Mouse (Mus musculus) heart, embryonic 14.5 days (tissue): Measurements from ENCODE around the gene Cd3g. TPM values are rescaled to one million over a fixed set of nuclear protein-coding genes. Genes with fewer than 3 reads are reported as not detected.

Source experiments
- ATAC-seq: fragments of 200-750 bp; cut with Nextera tagmentation; 2 replicates; pipeline ENCODE4 v1.8.0; 2017; ENCODE audit warnings: low read depth, moderate TSS enrichment; ENCODE audit not compliant: insufficient number of reproducible peaks, insufficient read depth, low FRiP score
- H3K27ac ChIP-seq, 2 experiments: fragments of 200-500 bp in 1 of 2; fragments of 300-500 bp in 1 of 2; sonication (generic) in 1 of 2; replicated peaks in 1 of 2; 2 replicates each; pipeline ENCODE4 v1.5.1; 2012 to 2014; ENCODE audit warnings: low read depth in 2 of 2, low read length in 2 of 2, control low read depth in 1 of 2, mild to moderate bottlenecking in 1 of 2, mixed read lengths in 1 of 2; ENCODE audit not compliant: control insufficient read depth in 1 of 2, insufficient read depth in 1 of 2
- H3K27me3 ChIP-seq: fragments of 300-500 bp; sonication (generic); 2 replicates; pipeline ENCODE4 v1.6.1; 2014; ENCODE audit warnings: mild to moderate bottlenecking, low read length, control low read depth; ENCODE audit not compliant: control insufficient read depth, insufficient read depth
- H3K36me3 ChIP-seq: fragments of 300-500 bp; sonication (generic); 2 replicates; pipeline ENCODE4 v1.6.1; 2014; ENCODE audit warnings: mild to moderate bottlenecking, control low read depth, low read length, mixed read lengths; ENCODE audit not compliant: control insufficient read depth, insufficient read depth
- H3K4me1 ChIP-seq, 2 experiments: fragments of 200-500 bp in 1 of 2; fragments of 300-500 bp in 1 of 2; sonication (generic) in 1 of 2; 2 replicates each; pipeline ENCODE4 v1.6.1; 2012 to 2014; ENCODE audit warnings: low read length in 2 of 2, control low read depth in 1 of 2, mixed read lengths in 1 of 2; ENCODE audit not compliant: control insufficient read depth in 2 of 2, insufficient read depth in 2 of 2
- H3K4me2 ChIP-seq: fragments of 300-500 bp; sonication (generic); 2 replicates; pipeline ENCODE4 v1.6.1; 2014; ENCODE audit warnings: mild to moderate bottlenecking, low read length
- H3K4me3 ChIP-seq, 2 experiments: fragments of 200-500 bp in 1 of 2; fragments of 300-500 bp in 1 of 2; sonication (generic) in 1 of 2; 2 replicates each; pipeline ENCODE4 v1.5.1; 2012 to 2014; ENCODE audit warnings: low read length in 2 of 2, mild to moderate bottlenecking in 2 of 2, control low read depth in 1 of 2, low read depth in 1 of 2, moderate library complexity in 1 of 2; ENCODE audit not compliant: control insufficient read depth in 1 of 2, insufficient read depth in 1 of 2
- H3K9ac ChIP-seq: fragments of 300-500 bp; sonication (generic); 2 replicates; pipeline ENCODE4 v1.6.1; 2014; ENCODE audit warnings: mild to moderate bottlenecking, low read length
- H3K9me3 ChIP-seq: fragments of 300-500 bp; sonication (generic); 2 replicates; pipeline ENCODE4 v1.6.1; 2016; ENCODE audit warnings: low read length, control low read depth; ENCODE audit not compliant: control insufficient read depth
- WGBS: fragments of 180-500 bp; shearing (Covaris S2); extraction: QIAGEN DNeasy Blood & Tissue Kit; methylation state at CpG from one replicate; pipeline ENCODE4 v1.1.7; 2014; 5-methylcytosine and 5-hydroxymethylcytosine counted together
- polyA plus RNA-seq: library from polyadenylated mRNA; unstranded; fragments of >200 nt; fragmentation: Nextera tagmentation; extraction: Ambion mirVana; gene quantifications from 2 replicates; pipeline ENCODE4 v1.2.1, GENCODE M21; 2014

Gene Cd3g
- polyA plus RNA-seq, 1 experiment from 2014 or later, result 0.20 TPM

GRCm38 (mm10) chr9:44999171-44999570 is 18.9 kb upstream of the Cd3g start:
- Histone ChIP-seq H3K4me3 (no peak overlapping the region), H3K9me3 (no peaks in the 10 kb centered on the region), H3K27ac (no peak overlapping the region), H3K4me1 (no peaks in the 10 kb centered on the region), H3K9ac (no peak overlapping the region), H3K27me3 (0 out of 2 replicates have a peak, but pooled peaks cover 8% of the 10 kb centered on the region), H3K4me2 (no peak overlapping the region), H3K36me3 (no peaks in the 10 kb centered on the region)
- no peak for ATAC-seq
- 39% methylated on average over 6 of the region's 6 CpGs for WGBS

GRCm38 (mm10) chr9:44998138-44998537 is 17.9 kb upstream of the Cd3g start:
- Histone ChIP-seq H3K9me3 (no peaks in the 10 kb centered on the region), H3K36me3 (no peaks in the 10 kb centered on the region), H3K4me2 (no peak overlapping the region), H3K27ac (no peak overlapping the region), H3K27me3 (0 out of 2 replicates have a peak, but pooled peaks cover 4% of the 10 kb centered on the region), H3K4me1 (no peaks in the 10 kb centered on the region), H3K9ac (no peak overlapping the region), H3K4me3 (no peak overlapping the region)
- ATAC-seq, result no peak
- WGBS, result 71% methylated on average over 11 of the region's 11 CpGs

GRCm38 (mm10) chr9:44996590-44996989 is 16.4 kb upstream of the Cd3g start:
- Histone ChIP-seq H3K27me3 (no peaks in the 10 kb centered on the region), H3K9ac (no peak overlapping the region), H3K4me1 (no peaks in the 10 kb centered on the region), H3K36me3 (no peaks in the 10 kb centered on the region), H3K4me3 (no peak overlapping the region), H3K27ac (no peak overlapping the region), H3K4me2 (no peak overlapping the region), H3K9me3 (no peaks in the 10 kb centered on the region)
- WGBS, result 87% methylated on average over 7 of the region's 7 CpGs
- no peak for ATAC-seq

GRCm38 (mm10) chr9:44994962-44995361 is 14.7 kb upstream of the Cd3g start:
- no peak for ATAC-seq
- H3K27me3 ChIP-seq, result no peaks in the 10 kb centered on the region
- no peaks in the 10 kb centered on the region for H3K36me3 ChIP-seq
- H3K9me3 ChIP-seq, result no peaks in the 10 kb centered on the region
- WGBS, result 53% methylated on average over 4 of the region's 4 CpGs
- no peak overlapping the region for H3K9ac ChIP-seq
- H3K4me3 ChIP-seq, result no peak overlapping the region
- no peak overlapping the region for H3K27ac ChIP-seq
- H3K4me1 ChIP-seq, result no peaks in the 10 kb centered on the region
- H3K4me2 ChIP-seq, result no peak overlapping the region

- H3K4me3 ChIP-seq, result no peak overlapping the region
- H3K9ac ChIP-seq, result no peak overlapping the region
- no peaks in the 10 kb centered on the region for H3K9me3 ChIP-seq
- no peaks in the 10 kb centered on the region for H3K36me3 ChIP-seq
- H3K4me2 ChIP-seq, result no peak overlapping the region
- H3K4me1 ChIP-seq, result no peaks in the 10 kb centered on the region
- WGBS, result 85% methylated on average over 2 of the region's 2 CpGs
- no peak for ATAC-seq
- no peak overlapping the region for H3K27ac ChIP-seq
- no peaks in the 10 kb centered on the region for H3K27me3 ChIP-seq
Observed at GRCm38 (mm10) chr9:44993268-44993667, 13.0 kb upstream of the Cd3g start.

GRCm38 (mm10) chr9:44992271-44992670 is 12.0 kb upstream of the Cd3g start:
- Histone ChIP-seq H3K4me2 (no peak overlapping the region), H3K27ac (no peak overlapping the region), H3K27me3 (no peaks in the 10 kb centered on the region), H3K9ac (no peak overlapping the region), H3K9me3 (no peaks in the 10 kb centered on the region), H3K4me3 (no peak overlapping the region), H3K36me3 (no peaks in the 10 kb centered on the region), H3K4me1 (no peaks in the 10 kb centered on the region)
- no peak for ATAC-seq

- no peaks in the 10 kb centered on the region for H3K27me3 ChIP-seq
- no peak overlapping the region for H3K9ac ChIP-seq
- 73% methylated on average over 2 of the region's 2 CpGs for WGBS
- no peak overlapping the region for H3K4me2 ChIP-seq
- no peaks in the 10 kb centered on the region for H3K4me1 ChIP-seq
- ATAC-seq, result no peak
- H3K36me3 ChIP-seq, result no peaks in the 10 kb centered on the region
- no peak overlapping the region for H3K27ac ChIP-seq
- H3K4me3 ChIP-seq, result no peak overlapping the region
- no peaks in the 10 kb centered on the region for H3K9me3 ChIP-seq
Observed at GRCm38 (mm10) chr9:44991821-44992220, 11.6 kb upstream of the Cd3g start.

- Histone ChIP-seq H3K36me3 (no peaks in the 10 kb centered on the region), H3K27me3 (no peaks in the 10 kb centered on the region), H3K4me3 (no peak overlapping the region), H3K27ac (no peak overlapping the region), H3K4me2 (no peak overlapping the region), H3K9ac (no peak overlapping the region), H3K4me1 (peaks cover 2 to 6% of the 10 kb centered on the region in 2 experiments; a peak in 1 of 4 replicates), H3K9me3 (no peaks in the 10 kb centered on the region)
- WGBS, result 60% methylated on average over 5 of the region's 5 CpGs
- no peak for ATAC-seq
Observed at GRCm38 (mm10) chr9:44986976-44987375, 6.7 kb upstream of the Cd3g start.
